Mouse (Mus musculus) CD4-positive helper T cell, adult 2 months (primary cell): Measurements from ENCODE around the gene Sbf2.
A peak's percentile ranks its signal among the peaks of the same experiment; 100 is the strongest.
"Not testable (repeated sequence)": the region's sequence is repeated elsewhere in the genome, so short reads cannot be mapped to it uniquely, and the experiment has no call there.

Experiments used
- DNase-seq: peaks from one replicate; pipeline ENCODE4 v3.0.0-alpha.2; 2012; ENCODE audit warnings: low read depth, missing footprints, low spot score

Sbf2 gene

DNA sequence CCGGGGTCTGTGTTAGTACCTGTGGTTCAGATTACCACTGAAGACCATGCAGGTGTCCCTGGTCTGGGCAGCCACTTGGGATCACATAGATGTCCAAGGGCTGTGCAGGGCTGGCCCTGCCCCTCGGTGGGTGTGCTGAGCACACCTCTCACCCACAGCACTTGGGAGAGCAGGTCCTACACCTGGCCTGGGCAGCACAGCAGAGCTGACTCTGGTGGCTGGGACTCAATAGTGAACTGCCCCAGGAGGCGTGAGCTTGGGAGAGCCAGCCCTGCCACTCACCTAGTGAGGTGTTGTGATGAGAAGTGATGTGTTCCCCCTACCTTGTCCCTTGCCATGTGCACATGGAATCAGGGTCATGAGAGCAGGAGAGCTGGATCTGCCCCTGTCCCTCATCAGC, 31.0 kb downstream of the Sbf2 start:
- no peak for DNase-seq

DNA sequence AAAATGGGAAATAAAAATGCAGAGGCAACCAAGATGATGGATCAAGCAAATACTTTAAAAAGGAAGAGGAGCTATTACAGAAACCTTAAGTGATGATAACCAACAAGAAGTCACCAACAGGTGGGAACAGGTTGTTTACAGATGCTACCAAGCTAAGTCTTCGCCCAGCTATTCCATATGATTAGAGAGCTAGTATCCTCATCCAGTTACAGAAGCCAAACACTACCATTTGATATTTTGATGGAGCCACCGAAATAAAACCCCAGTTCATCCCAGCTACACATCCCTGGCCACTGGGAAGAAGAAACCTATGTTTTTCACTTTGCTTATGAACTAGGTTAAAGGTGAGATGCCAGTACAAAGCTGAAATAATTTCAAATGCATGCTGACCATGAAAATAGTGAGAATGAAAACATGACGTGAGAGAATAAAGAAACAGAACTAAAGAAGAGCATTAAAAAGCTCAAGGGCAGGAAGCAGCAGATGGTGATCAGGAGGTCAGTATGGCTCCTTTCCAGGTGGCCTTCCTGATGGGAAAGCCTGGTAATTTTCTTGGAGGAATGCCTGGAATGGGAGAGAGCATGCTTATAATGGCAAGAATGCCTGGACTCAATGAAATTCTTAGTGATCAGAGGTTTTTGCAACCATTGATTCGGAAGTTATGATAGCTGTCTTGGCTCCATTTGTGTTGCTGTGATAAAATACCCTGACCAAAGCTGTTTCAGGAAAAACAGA, 48.7 kb downstream of the Sbf2 start:
- DNase-seq: no peak

GRCm38 (mm10) chr7:110561647-110562046, 53.1 kb downstream of the Sbf2 start:
- no peak for DNase-seq

DNA sequence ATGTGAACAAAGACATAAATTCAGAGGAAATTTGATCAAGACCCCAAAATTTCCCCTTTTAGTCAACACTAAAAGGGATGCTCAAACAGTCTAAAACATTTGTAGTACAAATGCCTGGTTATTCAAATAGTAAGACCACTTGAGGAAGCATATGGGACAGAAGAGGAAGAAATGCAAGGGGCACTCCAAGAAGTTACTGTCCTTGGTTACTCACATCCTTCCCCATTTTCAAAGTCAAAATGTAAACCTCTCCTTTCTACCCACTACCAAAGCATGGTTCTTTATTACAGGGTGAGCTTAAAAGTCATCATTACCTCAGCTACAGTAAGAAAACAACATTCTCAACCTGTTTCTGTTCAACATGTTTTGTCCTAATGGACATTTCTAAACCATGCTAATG, 57.7 kb downstream of the Sbf2 start:
- DNase-seq: no peak

- DNase-seq: no peak
Measured at GRCm38 (mm10) chr7:110556221-110556620, 58.5 kb downstream of the Sbf2 start.

DNA sequence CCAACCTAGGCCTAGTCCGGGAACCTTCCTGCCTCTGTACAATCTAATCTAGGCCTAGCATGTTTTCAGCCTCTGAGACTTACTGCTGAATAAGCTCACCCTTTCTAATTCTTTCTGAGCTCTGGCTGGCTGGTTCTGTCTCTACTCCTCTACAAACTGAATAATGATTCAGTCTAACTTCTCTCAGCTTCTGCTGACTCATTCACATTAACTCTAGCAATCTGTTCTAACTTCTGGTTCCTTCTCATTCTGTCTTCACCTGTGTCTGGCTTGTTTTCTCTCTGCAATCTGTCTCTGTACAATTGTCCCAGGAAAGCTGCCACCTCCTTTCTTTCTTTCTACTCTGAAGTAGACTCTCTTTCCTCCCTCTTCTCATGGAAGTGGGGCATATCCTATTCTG, 59.5 kb downstream of the Sbf2 start:
- DNase-seq: no peak

DNA sequence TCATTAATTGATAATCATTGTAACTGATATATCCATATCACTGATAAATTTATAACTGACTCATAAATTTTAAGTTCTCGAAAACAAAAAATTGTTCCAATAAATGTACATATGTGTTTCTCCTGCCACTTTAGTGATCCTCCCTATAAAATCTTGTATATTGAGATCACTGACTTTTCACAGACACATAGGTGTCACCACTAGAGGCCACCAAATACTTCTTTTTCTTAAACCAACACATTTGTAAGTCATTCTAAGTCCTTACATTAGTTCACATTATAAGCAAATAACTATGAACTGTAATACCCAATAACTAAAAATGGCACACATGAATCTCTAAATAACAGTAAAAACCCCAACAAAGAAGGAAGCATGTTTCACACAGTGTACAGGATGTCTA, 66.5 kb downstream of the Sbf2 start:
- no peak for DNase-seq

DNA sequence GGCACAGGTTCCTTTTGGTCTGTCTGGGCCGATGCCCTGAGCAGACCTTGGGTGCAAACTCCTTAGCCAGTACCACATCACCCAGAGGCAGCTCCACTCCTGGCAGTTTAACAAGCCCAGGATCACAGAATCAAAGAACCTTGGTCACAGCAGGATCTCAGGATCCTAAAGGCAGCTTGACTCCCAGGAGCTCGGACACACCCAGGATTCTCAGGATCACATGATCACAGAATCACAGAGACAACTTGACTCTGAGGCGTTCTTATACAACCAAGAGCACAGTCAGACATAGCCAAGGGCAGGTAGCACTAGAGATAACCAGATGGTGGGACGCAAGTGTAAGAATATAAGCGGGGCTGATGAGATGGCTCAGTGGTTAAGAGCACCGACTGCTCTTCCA, 71.4 kb downstream of the Sbf2 start:
- no peak for DNase-seq

- no peak for DNase-seq
Measured at GRCm38 (mm10) chr7:110539266-110539665, 75.5 kb downstream of the Sbf2 start.

GRCm38 (mm10) chr7:110530295-110530694, 84.4 kb downstream of the Sbf2 start:
- DNase-seq: not testable (repeated sequence)

DNA sequence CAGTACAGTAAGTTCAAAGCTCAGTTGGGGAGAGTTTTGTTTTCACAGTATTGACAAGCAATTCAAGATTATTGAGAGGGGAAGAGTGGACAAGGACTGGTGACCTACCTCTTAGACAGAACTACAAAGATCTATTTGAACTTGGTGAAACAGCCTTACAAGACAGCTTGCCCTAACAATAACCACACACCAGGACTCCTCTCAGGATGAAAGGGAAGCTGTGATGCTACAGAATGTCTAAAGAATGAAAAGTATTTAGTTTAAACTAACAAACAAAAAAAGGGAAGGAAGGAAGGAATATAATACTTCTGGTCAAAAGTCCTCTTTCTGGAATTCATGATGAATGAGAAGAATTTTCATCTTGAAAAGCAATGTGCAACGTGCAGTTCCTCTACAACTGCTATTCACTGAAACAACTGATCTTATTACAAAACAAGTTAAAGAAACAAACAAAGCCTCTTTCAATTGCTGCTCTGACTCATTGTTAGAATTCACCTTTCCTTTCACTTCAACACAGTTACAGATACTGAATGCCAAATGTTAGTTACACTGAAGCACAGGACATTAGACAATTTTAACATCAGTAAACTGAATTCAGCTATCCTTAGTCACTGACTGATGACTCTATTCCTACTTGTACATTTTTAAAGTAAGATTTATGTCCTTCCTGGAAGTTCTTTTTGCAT, 89.5 kb downstream of the Sbf2 start:
- DNase-seq: no peak

DNA sequence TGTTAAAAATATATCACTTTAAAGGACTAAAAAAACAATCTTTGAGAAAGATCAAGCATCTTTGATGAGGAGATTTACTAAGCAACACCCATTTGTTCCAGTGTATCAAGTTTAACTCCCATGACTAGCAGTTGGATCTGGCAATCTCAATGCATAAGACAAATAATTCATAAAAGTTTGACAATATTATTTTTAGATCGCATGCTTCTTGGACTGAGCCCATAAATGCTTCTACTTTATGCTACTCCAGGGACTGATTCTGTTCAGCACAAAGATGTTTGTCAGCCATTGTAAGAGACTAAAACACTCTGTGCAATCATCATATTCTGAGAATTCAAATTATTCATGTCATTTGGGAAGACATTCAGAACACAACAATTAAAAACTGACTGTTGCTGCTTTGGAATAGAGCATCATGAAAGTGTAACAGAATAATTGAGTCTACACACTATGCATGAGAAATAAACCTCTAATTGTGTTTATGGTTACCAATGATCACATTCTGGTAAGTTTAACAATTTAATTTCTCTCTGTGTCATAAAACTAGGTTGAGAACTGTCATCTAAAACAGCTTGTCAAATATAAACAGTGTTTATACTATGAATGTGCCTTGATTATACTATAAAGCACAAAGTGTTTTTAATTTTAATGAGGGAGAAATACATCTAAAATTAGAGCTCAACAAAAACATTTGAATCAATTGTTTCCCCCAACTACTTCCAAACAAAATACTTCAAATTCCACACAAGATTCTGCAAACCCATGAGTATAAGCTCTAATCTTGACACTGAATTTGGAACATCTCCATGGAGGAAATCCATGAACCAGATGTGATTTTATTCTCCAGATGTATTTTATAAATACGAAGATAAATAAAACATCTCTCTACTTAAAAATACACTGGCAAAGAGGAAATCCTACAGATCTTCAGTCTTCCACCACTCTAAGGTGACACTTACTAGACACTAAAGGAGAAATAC, 98.2 kb downstream of the Sbf2 start:
- no peak for DNase-seq

GRCm38 (mm10) chr7:110514131-110514530, 100.6 kb downstream of the Sbf2 start:
- no peak for DNase-seq

DNA sequence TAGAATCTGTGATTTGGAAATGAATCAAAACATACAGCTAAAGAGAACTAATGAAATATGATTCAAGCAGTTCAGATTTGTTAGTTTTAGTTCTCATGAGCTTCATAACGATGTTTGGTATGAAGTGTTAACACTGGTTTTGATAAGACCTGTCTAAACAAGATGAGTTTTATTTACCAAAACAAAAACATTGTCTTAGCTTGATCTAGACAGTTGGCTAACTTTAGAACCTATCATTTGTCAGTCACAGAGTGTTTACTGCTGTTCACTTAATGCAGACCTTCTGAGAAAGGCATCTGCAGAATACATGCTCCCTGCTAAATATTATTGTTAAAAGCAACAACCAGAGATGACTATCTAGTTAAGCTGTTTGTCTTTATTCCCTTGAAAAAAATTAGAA, 116.1 kb downstream of the Sbf2 start:
- DNase-seq: no peak

DNA sequence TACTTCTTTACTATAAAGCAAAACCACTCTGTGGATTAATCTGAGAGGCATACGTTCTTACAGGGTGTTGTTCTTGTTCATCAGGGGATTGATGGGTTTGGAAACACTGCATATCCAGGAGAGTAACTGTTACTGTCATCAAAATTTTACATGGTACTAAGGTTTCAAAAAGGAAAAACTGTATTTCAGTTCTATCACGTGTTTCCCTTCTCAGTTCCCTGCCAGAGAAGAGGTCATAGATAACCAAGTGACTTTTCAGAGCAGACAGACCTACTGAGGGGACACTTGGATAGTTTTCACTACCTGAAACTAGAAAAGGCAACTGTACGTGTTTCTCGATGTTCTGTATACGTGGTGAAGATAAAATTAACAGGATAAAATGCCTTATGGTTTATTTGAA, 123.7 kb downstream of the Sbf2 start:
- no peak for DNase-seq

DNA sequence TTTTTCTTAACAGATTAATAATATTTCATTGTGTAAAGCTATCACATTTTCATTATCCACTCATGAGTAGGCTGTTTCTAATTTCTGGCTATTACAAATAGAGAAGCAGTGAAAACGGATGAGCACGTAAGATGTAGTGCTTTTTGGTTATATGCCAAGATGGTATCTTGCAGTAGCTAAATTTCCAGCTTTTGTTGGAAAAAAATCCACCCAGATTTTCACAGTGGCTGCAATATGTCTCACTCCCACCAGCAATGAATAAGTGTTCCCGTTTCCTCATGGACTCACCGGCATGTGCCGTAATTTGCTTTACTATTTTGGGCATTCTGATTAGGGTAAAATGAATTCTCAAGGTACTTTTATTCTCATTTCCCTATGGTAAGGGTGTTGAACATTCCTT, 129.7 kb downstream of the Sbf2 start:
- no peak for DNase-seq

DNA sequence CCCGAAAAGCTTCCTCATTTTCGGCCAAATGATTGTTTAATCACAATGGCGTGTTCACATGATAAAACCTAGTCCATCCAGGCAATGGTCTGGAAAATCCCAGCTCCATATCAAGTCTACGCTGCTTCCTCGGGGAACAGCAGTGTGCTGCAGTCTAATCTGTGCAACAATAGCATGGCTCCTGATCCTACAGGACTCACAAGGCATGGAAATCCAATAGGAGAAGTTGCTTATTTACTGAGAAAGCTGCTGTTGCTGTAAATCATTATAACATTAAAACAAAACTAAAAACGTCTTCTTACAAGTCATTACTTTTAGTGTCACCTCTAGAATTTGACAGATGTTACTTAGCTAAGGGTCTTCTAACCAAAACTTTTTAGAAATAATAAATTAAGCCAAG, 143.7 kb downstream of the Sbf2 start:
- no peak for DNase-seq

GRCm38 (mm10) chr7:110463471-110463870, 151.3 kb downstream of the Sbf2 start:
- DNase-seq: no peak

- peak; percentile 59 for DNase-seq
Measured at GRCm38 (mm10) chr7:110432301-110432700, 182.4 kb downstream of the Sbf2 start.

GRCm38 (mm10) chr7:110416318-110416717, 198.4 kb downstream of the Sbf2 start:
- DNase-seq: no peak

DNA sequence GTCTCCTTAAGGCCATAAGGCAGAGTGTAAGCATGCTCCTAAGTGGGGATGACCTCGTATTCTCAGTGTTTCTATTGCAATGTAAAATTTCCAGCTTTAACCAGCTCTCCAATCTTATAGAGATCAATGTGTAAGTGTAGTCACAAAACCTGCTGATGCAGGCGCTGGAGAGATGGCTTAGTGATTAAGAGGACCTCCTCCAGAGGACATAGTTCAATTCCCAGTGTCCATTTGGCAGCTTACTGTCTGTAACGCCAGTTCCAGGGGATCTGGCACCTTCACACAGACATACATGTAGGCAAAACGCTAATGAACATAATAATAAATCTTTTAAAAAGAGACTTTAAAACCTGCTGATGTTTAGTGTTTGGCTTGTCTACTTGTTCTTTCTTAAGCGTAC, 200.4 kb downstream of the Sbf2 start:
- no peak for DNase-seq

GRCm38 (mm10) chr7:110402092-110402491, 212.6 kb downstream of the Sbf2 start:
- no peak for DNase-seq
